Mouse (Mus musculus) midbrain, embryonic 11.5 days (tissue): ENCODE measurements around the gene Adamts17. TPM values are rescaled to one million over a fixed set of nuclear protein-coding genes. Genes with fewer than 3 reads are reported as not detected.

ENCODE experiments used
- ATAC-seq: fragments of 200-750 bp; cut with Nextera tagmentation; 2 replicates; pipeline ENCODE4 v1.8.0; 2017; ENCODE audit warnings: moderate TSS enrichment, moderate library complexity; ENCODE audit not compliant: low FRiP score
- DNase-seq: peaks from one replicate; pipeline ENCODE4 v3.0.0; 2015; ENCODE audit warnings: low spot score; ENCODE audit errors: missing footprints
- H3K27ac ChIP-seq: fragments of 300-500 bp; sonication (generic); 2 replicates; pipeline ENCODE4 v1.5.1; 2014; ENCODE audit warnings: low read depth, low read length
- H3K27me3 ChIP-seq: fragments of 300-500 bp; sonication (generic); 2 replicates; pipeline ENCODE4 v1.6.1; 2014; ENCODE audit warnings: mild to moderate bottlenecking, low read length, moderate library complexity, mixed read lengths; ENCODE audit not compliant: control insufficient read depth, insufficient read depth
- H3K36me3 ChIP-seq: fragments of 300-500 bp; sonication (generic); 2 replicates; pipeline ENCODE4 v1.6.1; 2014; ENCODE audit warnings: mild to moderate bottlenecking, low read length, moderate library complexity, mixed read lengths; ENCODE audit not compliant: control insufficient read depth, insufficient read depth
- H3K4me1 ChIP-seq: fragments of 300-500 bp; sonication (generic); 2 replicates; pipeline ENCODE4 v1.6.1; 2014; ENCODE audit warnings: low read length; ENCODE audit not compliant: control insufficient read depth, insufficient read depth
- H3K4me2 ChIP-seq: fragments of 300-500 bp; sonication (generic); 2 replicates; pipeline ENCODE4 v1.6.1; 2014; ENCODE audit warnings: mild to moderate bottlenecking, moderate library complexity
- H3K4me3 ChIP-seq: fragments of 300-500 bp; sonication (generic); 2 replicates; pipeline ENCODE4 v1.5.1; 2014; ENCODE audit warnings: low read depth, low read length
- H3K9ac ChIP-seq: fragments of 300-500 bp; sonication (generic); 2 replicates; pipeline ENCODE4 v1.6.1; 2014; ENCODE audit warnings: low read length
- H3K9me3 ChIP-seq: fragments of 300-500 bp; sonication (generic); 2 replicates; pipeline ENCODE4 v1.6.1; 2016; ENCODE audit warnings: low read length; ENCODE audit not compliant: control insufficient read depth
- WGBS: fragments of 180-500 bp; shearing (Covaris S2); extraction: QIAGEN DNeasy Blood & Tissue Kit; methylation state at CpG from one replicate; pipeline ENCODE4 v1.1.7; 2014; 5-methylcytosine and 5-hydroxymethylcytosine counted together
- polyA plus RNA-seq: library from polyadenylated mRNA; unstranded; fragments of >200 nt; fragmentation: Nextera tagmentation; extraction: Ambion mirVana; gene quantifications from 2 replicates; pipeline ENCODE4 v1.2.1, GENCODE M21; 2014

Gene Adamts17
- polyA plus RNA-seq, 1 experiment from 2014 or later = 0.96 TPM

- ATAC-seq (no peak), DNase-seq (no peak)
- Histone ChIP-seq H3K27me3 (no peaks in the 10 kb centered on the region), H3K9ac (no peak overlapping the region), H3K4me2 (no peak overlapping the region), H3K27ac (no peak overlapping the region), H3K36me3 (no peaks in the 10 kb centered on the region), H3K4me1 (no peaks in the 10 kb centered on the region), H3K9me3 (no peaks in the 10 kb centered on the region), H3K4me3 (no peak overlapping the region)
- 92% methylated on average over 6 of the region's 6 CpGs for WGBS
These were observed 205.7 kb downstream of the Adamts17 start for GRCm38 (mm10) chr7:67045202-67045601.

GRCm38 (mm10) chr7:67049206-67049605 lies 209.7 kb downstream of the Adamts17 start:
- Histone ChIP-seq H3K9me3 (no peaks in the 10 kb centered on the region), H3K9ac (no peak overlapping the region), H3K4me3 (no peak overlapping the region), H3K36me3 (no peaks in the 10 kb centered on the region), H3K27me3 (no peaks in the 10 kb centered on the region), H3K4me1 (no peaks in the 10 kb centered on the region), H3K27ac (no peak overlapping the region), H3K4me2 (no peak overlapping the region)
- DNase-seq (no peak), ATAC-seq (no peak)
- WGBS = 87% methylated on average over 2 of the region's 2 CpGs

DNA sequence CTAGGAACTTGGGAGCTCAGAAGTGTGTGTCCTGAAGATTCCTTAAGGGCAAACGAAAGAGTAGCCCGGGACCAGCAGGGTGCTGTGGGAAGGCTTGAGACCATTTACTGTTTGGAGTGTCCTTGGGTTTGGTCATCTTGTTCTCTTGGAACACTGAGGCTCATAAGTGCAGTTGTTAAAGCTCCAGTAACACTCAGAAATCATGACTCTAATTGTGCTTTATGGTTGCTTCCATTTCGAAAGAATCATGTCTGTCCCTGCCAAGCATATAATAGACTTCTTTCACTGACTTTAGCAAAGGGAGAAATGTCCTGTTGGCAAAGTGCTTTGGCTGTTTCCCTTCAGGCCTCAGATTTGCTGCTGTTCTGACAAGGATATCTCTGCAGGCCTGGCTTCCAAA lies 210.9 kb downstream of the Adamts17 start:
- Histone ChIP-seq H3K4me2 (no peak overlapping the region), H3K4me1 (no peaks in the 10 kb centered on the region), H3K36me3 (no peaks in the 10 kb centered on the region), H3K4me3 (no peak overlapping the region), H3K27ac (no peak overlapping the region), H3K27me3 (no peaks in the 10 kb centered on the region), H3K9ac (no peak overlapping the region), H3K9me3 (no peaks in the 10 kb centered on the region)
- ATAC-seq = no peak
- no peak for DNase-seq
- 88% methylated on average over 3 of the region's 3 CpGs for WGBS

GRCm38 (mm10) chr7:67051089-67051718 lies 211.7 kb downstream of the Adamts17 start:
- Histone ChIP-seq H3K36me3 (no peaks in the 10 kb centered on the region), H3K4me2 (no peak overlapping the region), H3K27ac (no peak overlapping the region), H3K27me3 (no peaks in the 10 kb centered on the region), H3K9me3 (no peaks in the 10 kb centered on the region), H3K4me3 (no peak overlapping the region), H3K4me1 (no peaks in the 10 kb centered on the region), H3K9ac (no peak overlapping the region)
- DNase-seq (no peak), ATAC-seq (no peak)
- 78% methylated on average over 7 of the region's 7 CpGs for WGBS

GRCm38 (mm10) chr7:67054876-67055275 lies 215.3 kb downstream of the Adamts17 start:
- Histone ChIP-seq H3K4me2 (no peak overlapping the region), H3K36me3 (no peaks in the 10 kb centered on the region), H3K9ac (no peak overlapping the region), H3K4me3 (no peak overlapping the region), H3K27me3 (no peaks in the 10 kb centered on the region), H3K27ac (no peak overlapping the region), H3K9me3 (no peaks in the 10 kb centered on the region), H3K4me1 (no peaks in the 10 kb centered on the region)
- DNase-seq (no peak), ATAC-seq (no peak)
- WGBS = 87% methylated on average over 3 of the region's 3 CpGs

DNA sequence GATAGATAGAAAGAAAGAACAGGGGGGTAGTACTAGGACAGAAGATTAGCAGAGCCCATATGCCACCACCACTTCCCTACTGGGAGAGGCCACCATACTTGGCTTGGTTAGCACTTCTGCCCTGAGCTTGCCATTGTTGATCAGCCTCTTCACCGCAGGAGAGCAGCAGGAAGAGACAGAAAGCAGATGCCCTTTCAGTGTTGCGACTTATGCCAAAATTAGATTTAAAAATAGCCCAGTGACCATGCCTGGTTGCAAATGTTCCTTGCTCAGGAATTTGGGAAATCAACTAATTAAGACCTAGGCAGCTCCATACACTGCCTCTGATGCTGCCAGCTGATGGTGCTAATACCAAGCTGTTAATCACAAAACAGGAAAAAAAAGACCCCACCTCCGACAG lies 216.0 kb downstream of the Adamts17 start:
- WGBS = 69% methylated on average over 3 of the region's 3 CpGs
- no peak for ATAC-seq
- Histone ChIP-seq H3K9ac (no peak overlapping the region), H3K27ac (no peak overlapping the region), H3K36me3 (no peaks in the 10 kb centered on the region), H3K4me2 (no peak overlapping the region), H3K9me3 (no peaks in the 10 kb centered on the region), H3K4me1 (no peaks in the 10 kb centered on the region), H3K27me3 (no peaks in the 10 kb centered on the region), H3K4me3 (no peak overlapping the region)
- no peak for DNase-seq

DNA sequence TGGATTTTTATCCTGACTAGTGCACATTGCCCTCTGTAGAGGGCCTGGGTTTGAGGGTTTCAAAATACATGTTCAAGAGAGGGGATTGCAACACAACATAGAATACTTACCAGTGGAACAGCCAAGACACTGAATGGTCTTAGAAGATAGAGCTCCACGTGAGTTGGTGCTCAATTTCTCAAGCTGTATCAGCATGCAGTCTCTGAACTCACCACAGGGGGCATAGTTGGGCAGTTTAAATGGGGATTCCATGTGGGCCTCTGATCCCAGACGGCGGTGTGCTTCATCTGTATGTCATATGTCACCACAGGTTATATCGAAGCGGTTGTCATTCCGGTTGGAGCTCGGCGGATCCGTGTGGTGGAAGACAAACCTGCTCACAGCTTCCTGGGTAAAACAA lies 222.2 kb downstream of the Adamts17 start:
- no peak overlapping the region for H3K9ac ChIP-seq
- ATAC-seq = no peak
- H3K9me3 ChIP-seq = no peaks in the 10 kb centered on the region
- peak; percentile 90 for DNase-seq
- H3K36me3 ChIP-seq = no peaks in the 10 kb centered on the region
- H3K4me3 ChIP-seq = no peak overlapping the region
- H3K27me3 ChIP-seq = no peaks in the 10 kb centered on the region
- H3K4me2 ChIP-seq = no peak overlapping the region
- H3K27ac ChIP-seq = no peak overlapping the region
- no peaks in the 10 kb centered on the region for H3K4me1 ChIP-seq
- 83% methylated on average over 9 of the region's 9 CpGs for WGBS

- Histone ChIP-seq H3K36me3 (no peaks in the 10 kb centered on the region), H3K9me3 (no peaks in the 10 kb centered on the region), H3K4me1 (no peaks in the 10 kb centered on the region), H3K27me3 (no peaks in the 10 kb centered on the region), H3K9ac (no peak overlapping the region), H3K4me2 (no peak overlapping the region), H3K27ac (no peak overlapping the region), H3K4me3 (no peak overlapping the region)
- whole genome bisulfite sequencing = 81% methylated on average over 2 of the region's 2 CpGs
- ATAC-seq = no peak
- DNase-seq = peak; percentile 61
These were observed 223.0 kb downstream of the Adamts17 start for GRCm38 (mm10) chr7:67062571-67062970.

- no peak for ATAC-seq
- Histone ChIP-seq H3K9me3 (no peaks in the 10 kb centered on the region), H3K27ac (no peak overlapping the region), H3K4me3 (no peak overlapping the region), H3K36me3 (no peaks in the 10 kb centered on the region), H3K4me1 (no peaks in the 10 kb centered on the region), H3K4me2 (no peak overlapping the region), H3K9ac (no peak overlapping the region), H3K27me3 (no peaks in the 10 kb centered on the region)
- 90% methylated on average over 10 of the region's 10 CpGs for WGBS
- DNase-seq = peak; percentile 73
These were observed 225.2 kb downstream of the Adamts17 start for GRCm38 (mm10) chr7:67064627-67065305.
